Mouse (Mus musculus) adrenal gland (tissue): ENCODE results near the gene Fam166b.

Experiments used
- intact Hi-C: fragments of 180-260 bp; cut with DNase I; formaldehyde crosslinking; loops from one replicate; pipeline ENCODE4 v1.15.1; 2025

The Fam166b gene

GRCm38 (mm10) chr4:43382155-43383020 lies 46.5 kb downstream of the Fam166b start:
- intact Hi-C loops: no loop called here

GRCm38 (mm10) chr4:43381408-43382154 lies 47.4 kb downstream of the Fam166b start, which contains the start of gene Rusc2:
Gene Rusc2, plus strand, starts transcription at chr4:43381979.
- intact Hi-C loops: loop anchor here (2.0 kb wide), 1 partner anchor 39 kb away; no protein-coding TSS in a partner anchor

- intact Hi-C loops: loop anchor here (2.0 kb wide), 1 partner anchor 40 kb away; no protein-coding TSS in a partner anchor
These were observed 48.0 kb downstream of the Fam166b start for GRCm38 (mm10) chr4:43380951-43381350.

GRCm38 (mm10) chr4:43379601-43380000 lies 49.3 kb downstream of the Fam166b start:
- intact Hi-C loops: loop anchor here (10.0 kb wide), 1 partner anchor 115 kb away; the partner anchor contains the start of gene Atp8b5
